Mouse (Mus musculus) layer of hippocampus, adult 11-12 months (tissue): Measurements from ENCODE around the gene Cpa4.

Source experiments
- DNase-seq: peaks from one replicate; pipeline ENCODE4 v3.0.0; 2022; ENCODE audit warnings: low spot score

The Cpa4 gene

GRCm38 (mm10) chr6:30591851-30592404 lies 23.8 kb downstream of the Cpa4 start:
- DNase-seq: no peak

- DNase-seq: no peak
These were observed 24.3 kb downstream of the Cpa4 start for GRCm38 (mm10) chr6:30592417-30592974.

GRCm38 (mm10) chr6:30594364-30594763 lies 26.2 kb downstream of the Cpa4 start:
- DNase-seq: no peak

- no peak for DNase-seq
These were observed 28.2 kb downstream of the Cpa4 start for GRCm38 (mm10) chr6:30596230-30596898.

GRCm38 (mm10) chr6:30600033-30600432 lies 31.9 kb downstream of the Cpa4 start:
- no peak for DNase-seq

- no peak for DNase-seq
These were observed 32.8 kb downstream of the Cpa4 start for GRCm38 (mm10) chr6:30600995-30601394.

- no peak for DNase-seq
These were observed 36.2 kb downstream of the Cpa4 start for GRCm38 (mm10) chr6:30604342-30604867.

GRCm38 (mm10) chr6:30605111-30605510 lies 36.9 kb downstream of the Cpa4 start:
- DNase-seq: no peak

GRCm38 (mm10) chr6:30605672-30606071 lies 37.5 kb downstream of the Cpa4 start:
- DNase-seq: no peak

- no peak for DNase-seq
These were observed 42.5 kb downstream of the Cpa4 start, which contains the start of gene Cpa5 for GRCm38 (mm10) chr6:30610710-30611109. Gene Cpa5 (plus strand): TSS chr6:30611010.

GRCm38 (mm10) chr6:30611212-30611611 lies 43.0 kb downstream of the Cpa4 start:
- no peak for DNase-seq

GRCm38 (mm10) chr6:30614251-30614650 lies 46.1 kb downstream of the Cpa4 start:
- DNase-seq: no peak

- no peak for DNase-seq
These were observed 47.6 kb downstream of the Cpa4 start for GRCm38 (mm10) chr6:30615741-30616140.

- DNase-seq: no peak
These were observed 48.3 kb downstream of the Cpa4 start for GRCm38 (mm10) chr6:30616491-30616941.

- DNase-seq: no peak
These were observed 49.1 kb downstream of the Cpa4 start for GRCm38 (mm10) chr6:30617020-30617958.

GRCm38 (mm10) chr6:30617959-30618590 lies 49.9 kb downstream of the Cpa4 start:
- DNase-seq: peak; percentile 54

GRCm38 (mm10) chr6:30618735-30619134 lies 50.6 kb downstream of the Cpa4 start:
- no peak for DNase-seq

- DNase-seq: no peak
These were observed 51.4 kb downstream of the Cpa4 start for GRCm38 (mm10) chr6:30619606-30620005.

- no peak for DNase-seq
These were observed 52.4 kb downstream of the Cpa4 start for GRCm38 (mm10) chr6:30620591-30620990.

GRCm38 (mm10) chr6:30620994-30621393 lies 52.8 kb downstream of the Cpa4 start:
- no peak for DNase-seq

GRCm38 (mm10) chr6:30621986-30622389 lies 53.8 kb downstream of the Cpa4 start:
- no peak for DNase-seq

GRCm38 (mm10) chr6:30624763-30625162 lies 56.6 kb downstream of the Cpa4 start:
- no peak for DNase-seq
